Mouse (Mus musculus) C2C12 (cell line): ENCODE data around the gene Rnase9.

Experiments used
- CEBPB ChIP-seq: IDR thresholded peaks from one replicate; pipeline ENCODE4 v1.6.1; 2011; ENCODE audit warnings: low read depth, mild to moderate bottlenecking, control low read depth, moderate library complexity
- CTCF ChIP-seq: IDR thresholded peaks from one replicate; pipeline ENCODE4 v1.5.1; 2011; ENCODE audit not compliant: control insufficient read depth, insufficient read depth, insufficient read length
- FOSL1 ChIP-seq: IDR thresholded peaks from one replicate; pipeline ENCODE4 v1.8.0; 2011; ENCODE audit warnings: mild to moderate bottlenecking, low read length; ENCODE audit not compliant: poor library complexity, insufficient read depth, severe bottlenecking
- MAX ChIP-seq: IDR thresholded peaks from one replicate; pipeline ENCODE4 v1.6.1; 2011; ENCODE audit warnings: mild to moderate bottlenecking, control low read depth
- USF1 ChIP-seq: IDR thresholded peaks from one replicate; pipeline ENCODE4 v1.6.1; 2011; ENCODE audit warnings: low read depth, mild to moderate bottlenecking, control low read depth, moderate library complexity

- TF ChIP-seq CTCF (no peak), USF1 (no peak), MAX (no peak), CEBPB (no peak), FOSL1 (no peak)
Observed at GRCm38 (mm10) chr14:51051941-51052340, 10.3 kb upstream of the Rnase9 start.
